Mouse (Mus musculus): ENCODE results near the gene Ccdc146. TPM values are rescaled to one million over a fixed set of nuclear protein-coding genes. Genes with fewer than 3 reads are reported as not detected.
A peak's percentile ranks its signal among the peaks of the same experiment; 100 is the strongest.
"Not testable (repeated sequence)": the region's sequence is repeated elsewhere in the genome, so short reads cannot be mapped to it uniquely, and the experiment has no call there.

Gene Ccdc146
- polyA plus RNA-seq, 1 experiment from 2014 or later: 2.7 TPM

DNA sequence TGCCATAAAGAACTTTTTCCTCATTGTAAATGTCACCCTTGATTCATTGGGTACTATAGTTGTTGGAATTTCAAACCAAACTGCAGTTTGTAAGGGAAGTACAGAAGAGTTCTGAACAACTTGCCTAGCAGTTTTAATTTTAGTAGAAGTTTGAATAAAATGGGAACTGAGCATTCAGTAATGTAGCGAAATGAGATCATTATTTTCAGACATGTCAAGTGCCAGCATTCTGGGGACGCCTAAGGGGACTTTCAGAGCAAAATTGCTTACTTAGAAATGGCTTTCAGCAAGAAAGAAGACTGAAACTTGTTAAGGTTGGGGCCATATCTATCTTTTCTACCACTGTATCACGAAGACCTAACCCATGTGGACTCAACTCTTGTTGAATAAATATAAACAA is 65.8 kb downstream of the Ccdc146 start:
- H3K9ac ChIP-seq (ENCODE audit: low read length): no peak overlapping the region
- no peak overlapping the region for H3K4me2 ChIP-seq (ENCODE audit: low read length)
- WGBS: 81% methylated on average over 3 of the region's 3 CpGs
- H3K4me1 ChIP-seq (ENCODE audit: control insufficient read depth in 2 of 2, insufficient read depth in 2 of 2, low read length in 2 of 2): peaks cover 7 to 8% of the 10 kb centered on the region in 2 experiments
- no peaks in the 10 kb centered on the region for H3K36me3 ChIP-seq (ENCODE audit: control insufficient read depth, insufficient read depth, low read length)
- no peak overlapping the region for H3K4me3 ChIP-seq (ENCODE audit: control insufficient read depth in 1 of 2, insufficient read depth in 1 of 2, low read depth in 1 of 2, low read length in 2 of 2)
- ATAC-seq (ENCODE audit: insufficient number of reproducible peaks, insufficient read depth, low FRiP score, low read depth): no peak
- H3K9me3 ChIP-seq (ENCODE audit: control insufficient read depth, low read length): no peaks in the 10 kb centered on the region
- no peaks in the 10 kb centered on the region for H3K27me3 ChIP-seq (ENCODE audit: control insufficient read depth, insufficient read depth, low read length)
- H3K27ac ChIP-seq (replicated peaks in 1 of 2; ENCODE audit: control insufficient read depth in 1 of 2, insufficient read depth in 1 of 2, low read depth in 2 of 2, low read length in 2 of 2): no peak overlapping the region

GRCm38 (mm10) chr5:21351678-21352077 is 72.8 kb downstream of the Ccdc146 start:
- Histone ChIP-seq H3K9ac (ENCODE audit: low read length) (no peak overlapping the region), H3K4me1 (ENCODE audit: control insufficient read depth in 2 of 2, insufficient read depth in 2 of 2, low read length in 2 of 2) (peaks cover 10 to 15% of the 10 kb centered on the region in 2 experiments), H3K9me3 (ENCODE audit: control insufficient read depth, low read length) (no peaks in the 10 kb centered on the region), H3K4me2 (ENCODE audit: low read length) (no peak overlapping the region), H3K36me3 (ENCODE audit: control insufficient read depth, insufficient read depth, low read length) (no peaks in the 10 kb centered on the region), H3K27ac (replicated peaks in 1 of 2; ENCODE audit: control insufficient read depth in 1 of 2, insufficient read depth in 1 of 2, low read depth in 2 of 2, low read length in 2 of 2) (no peak overlapping the region), H3K4me3 (ENCODE audit: control insufficient read depth in 1 of 2, insufficient read depth in 1 of 2, low read depth in 1 of 2, low read length in 2 of 2) (no peak overlapping the region), H3K27me3 (ENCODE audit: control insufficient read depth, insufficient read depth, low read length) (no peaks in the 10 kb centered on the region)
- ATAC-seq (ENCODE audit: insufficient number of reproducible peaks, insufficient read depth, low FRiP score, low read depth): no peak

- 67% methylated on average over 7 of the region's 7 CpGs for WGBS
- Histone ChIP-seq H3K36me3 (ENCODE audit: control insufficient read depth, insufficient read depth, low read length) (no peaks in the 10 kb centered on the region), H3K4me1 (ENCODE audit: control insufficient read depth in 2 of 2, insufficient read depth in 2 of 2, low read length in 2 of 2) (peaks cover 0 to 6% of the 10 kb centered on the region in 2 experiments; a peak in 2 of 4 replicates), H3K9me3 (ENCODE audit: control insufficient read depth, low read length) (no peaks in the 10 kb centered on the region), H3K27me3 (ENCODE audit: control insufficient read depth, insufficient read depth, low read length) (no peaks in the 10 kb centered on the region), H3K27ac (replicated peaks in 1 of 2; ENCODE audit: control insufficient read depth in 1 of 2, insufficient read depth in 1 of 2, low read depth in 2 of 2, low read length in 2 of 2) (no peak overlapping the region), H3K4me3 (ENCODE audit: control insufficient read depth in 1 of 2, insufficient read depth in 1 of 2, low read depth in 1 of 2, low read length in 2 of 2) (no peak overlapping the region), H3K4me2 (ENCODE audit: low read length) (no peak overlapping the region), H3K9ac (ENCODE audit: low read length) (no peak overlapping the region)
- no peak for ATAC-seq (ENCODE audit: insufficient number of reproducible peaks, insufficient read depth, low FRiP score, low read depth)
These were observed 76.1 kb downstream of the Ccdc146 start for GRCm38 (mm10) chr5:21348366-21348765.

GRCm38 (mm10) chr5:21342265-21342664 is 82.2 kb downstream of the Ccdc146 start:
- H3K4me2 ChIP-seq (ENCODE audit: low read length); H3K36me3 ChIP-seq (ENCODE audit: control insufficient read depth, insufficient read depth, low read length); H3K27me3 ChIP-seq (ENCODE audit: control insufficient read depth, insufficient read depth, low read length); H3K4me1 ChIP-seq (ENCODE audit: control insufficient read depth in 2 of 2, insufficient read depth in 2 of 2, low read length in 2 of 2); H3K27ac ChIP-seq (replicated peaks in 1 of 2; ENCODE audit: control insufficient read depth in 1 of 2, insufficient read depth in 1 of 2, low read depth in 2 of 2, low read length in 2 of 2); H3K9me3 ChIP-seq (ENCODE audit: control insufficient read depth, low read length); H3K9ac ChIP-seq (ENCODE audit: low read length); H3K4me3 ChIP-seq (ENCODE audit: control insufficient read depth in 1 of 2, insufficient read depth in 1 of 2, low read depth in 1 of 2, low read length in 2 of 2); ATAC-seq (ENCODE audit: insufficient number of reproducible peaks, insufficient read depth, low FRiP score, low read depth): not testable (repeated sequence)

DNA sequence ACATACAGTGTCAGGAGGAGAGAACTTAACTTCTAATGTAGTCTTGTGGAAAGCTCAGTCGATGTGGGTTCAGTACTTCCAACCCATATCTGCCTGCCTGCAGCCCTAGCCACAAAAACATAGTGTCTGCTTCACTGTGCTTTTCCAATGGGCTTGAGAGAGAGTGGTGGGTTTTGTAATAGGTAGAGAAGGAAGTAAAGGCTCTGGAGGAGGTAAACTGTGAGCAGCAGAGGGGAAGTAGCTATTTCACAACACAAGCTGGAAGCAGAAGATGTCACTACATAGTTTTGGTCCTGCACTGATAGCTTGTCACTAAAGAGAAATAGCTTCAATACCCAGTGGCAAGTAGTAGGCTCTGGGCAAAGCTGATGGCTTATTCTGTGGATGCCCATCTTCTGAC is 92.4 kb downstream of the Ccdc146 start:
- no peaks in the 10 kb centered on the region for H3K27me3 ChIP-seq (ENCODE audit: control insufficient read depth, insufficient read depth, low read length)
- H3K9ac ChIP-seq (ENCODE audit: low read length): no peak overlapping the region
- no peaks in the 10 kb centered on the region for H3K9me3 ChIP-seq (ENCODE audit: control insufficient read depth, low read length)
- WGBS: 79% methylated on average over 1 of the region's 1 CpGs
- peaks cover 21 to 36% of the 10 kb centered on the region in 2 experiments for H3K4me1 ChIP-seq (ENCODE audit: control insufficient read depth in 2 of 2, insufficient read depth in 2 of 2, low read length in 2 of 2)
- H3K4me2 ChIP-seq (ENCODE audit: low read length): no peak overlapping the region
- peak overlapping the region; percentile 38 to 100 for H3K27ac ChIP-seq (replicated peaks in 1 of 2; ENCODE audit: control insufficient read depth in 1 of 2, insufficient read depth in 1 of 2, low read depth in 2 of 2, low read length in 2 of 2)
- no peaks in the 10 kb centered on the region for H3K36me3 ChIP-seq (ENCODE audit: control insufficient read depth, insufficient read depth, low read length)
- H3K4me3 ChIP-seq (ENCODE audit: control insufficient read depth in 1 of 2, insufficient read depth in 1 of 2, low read depth in 1 of 2, low read length in 2 of 2): no peak overlapping the region
- no peak for ATAC-seq (ENCODE audit: insufficient number of reproducible peaks, insufficient read depth, low FRiP score, low read depth)

- Histone ChIP-seq H3K4me1 (ENCODE audit: control insufficient read depth in 2 of 2, insufficient read depth in 2 of 2, low read length in 2 of 2) (peaks cover 21 to 36% of the 10 kb centered on the region in 2 experiments), H3K4me3 (ENCODE audit: control insufficient read depth in 1 of 2, insufficient read depth in 1 of 2, low read depth in 1 of 2, low read length in 2 of 2) (no peak overlapping the region), H3K9ac (ENCODE audit: low read length) (no peak overlapping the region), H3K27me3 (ENCODE audit: control insufficient read depth, insufficient read depth, low read length) (no peaks in the 10 kb centered on the region), H3K36me3 (ENCODE audit: control insufficient read depth, insufficient read depth, low read length) (no peaks in the 10 kb centered on the region), H3K27ac (replicated peaks in 1 of 2; ENCODE audit: control insufficient read depth in 1 of 2, insufficient read depth in 1 of 2, low read depth in 2 of 2, low read length in 2 of 2) (peak overlapping the region; percentile 38 to 100), H3K4me2 (ENCODE audit: low read length) (0 out of 2 replicates have a peak overlapping the region, but pooled peaks have one; percentile 21), H3K9me3 (ENCODE audit: control insufficient read depth, low read length) (no peaks in the 10 kb centered on the region)
- 24% methylated on average over 5 of the region's 5 CpGs for WGBS
- ATAC-seq (ENCODE audit: insufficient number of reproducible peaks, insufficient read depth, low FRiP score, low read depth): peak; percentile 70
These were observed 92.8 kb downstream of the Ccdc146 start for GRCm38 (mm10) chr5:21331656-21332055.

GRCm38 (mm10) chr5:21329672-21330665 is 94.5 kb downstream of the Ccdc146 start:
- Histone ChIP-seq H3K36me3 (ENCODE audit: control insufficient read depth, insufficient read depth, low read length) (no peaks in the 10 kb centered on the region), H3K9ac (ENCODE audit: low read length) (peak overlapping the region; percentile 74), H3K4me3 (ENCODE audit: control insufficient read depth in 1 of 2, insufficient read depth in 1 of 2, low read depth in 1 of 2, low read length in 2 of 2) (peak overlapping the region; percentile 4 to 5; a peak in 2 of 4 replicates), H3K27ac (replicated peaks in 1 of 2; ENCODE audit: control insufficient read depth in 1 of 2, insufficient read depth in 1 of 2, low read depth in 2 of 2, low read length in 2 of 2) (peak overlapping the region; percentile 99 to 100), H3K4me1 (ENCODE audit: control insufficient read depth in 2 of 2, insufficient read depth in 2 of 2, low read length in 2 of 2) (peaks cover 23 to 41% of the 10 kb centered on the region in 2 experiments), H3K27me3 (ENCODE audit: control insufficient read depth, insufficient read depth, low read length) (no peaks in the 10 kb centered on the region), H3K4me2 (ENCODE audit: low read length) (peak overlapping the region; percentile 61), H3K9me3 (ENCODE audit: control insufficient read depth, low read length) (no peaks in the 10 kb centered on the region)
- WGBS: 24% methylated on average over 11 of the region's 11 CpGs
- ATAC-seq (ENCODE audit: insufficient number of reproducible peaks, insufficient read depth, low FRiP score, low read depth): peak; percentile 79
